Mouse (Mus musculus) frontal cortex, adult 2 months (tissue): ENCODE results near the gene Gm17727. TPM values are rescaled to one million over a fixed set of nuclear protein-coding genes. Genes with fewer than 3 reads are reported as not detected.
"Not testable (repeated sequence)": the region's sequence is repeated elsewhere in the genome, so short reads cannot be mapped to it uniquely, and the experiment has no call there.

Source experiments
- DNase-seq, 2 experiments: peaks; one replicate each; pipeline ENCODE4 v3.0.0; 2022; ENCODE audit warnings: low spot score in 1 of 2; ENCODE audit errors: extremely low spot score in 1 of 2
- polyA plus RNA-seq: library from polyadenylated mRNA; depleted of rRNA; stranded (reverse); fragments of >200 nt; gene quantifications from 2 replicates; pipeline ENCODE4 v1.2.3, GENCODE M21; 2012; rRNA removed

The Gm17727 gene
- polyA plus RNA-seq, result not detected in 2 replicates

GRCm38 (mm10) chr9:35778009-35778408, at the start of gene Gm17727:
Gene Gm17727 (minus strand): TSS chr9:35778109.
- DNase-seq, result no peak

- DNase-seq, result not testable (repeated sequence)
Measured at GRCm38 (mm10) chr9:35817881-35818280, 40.0 kb upstream of the Gm17727 start.

GRCm38 (mm10) chr9:35798146-35798545, 20.2 kb upstream of the Gm17727 start:
- DNase-seq, result no peak

GRCm38 (mm10) chr9:35790001-35790400, 12.1 kb upstream of the Gm17727 start, which contains the start of the genes Gm27235 and D730048I06Rik:
Gene Gm27235 (minus strand): TSS chr9:35790101.
Gene D730048I06Rik (minus strand): TSS chr9:35790112.
- DNase-seq, result no peak

- peak in 1 of 2 experiments; percentile 5 for DNase-seq
Measured at GRCm38 (mm10) chr9:35756843-35757242, 21.1 kb downstream of the Gm17727 start.

GRCm38 (mm10) chr9:35740749-35741148, 37.2 kb downstream of the Gm17727 start, which contains the start of gene Gm17677:
Gene Gm17677 (plus strand): TSS chr9:35741049.
- DNase-seq, result no peak

Other genes starting within 250 kb of the Gm17727 start
- 13.5 and 15.5 TPM in 2 replicates for gene Ddx25, start 219.6 kb downstream of the Gm17727 start, polyA plus RNA-seq
- gene Pus3, start 219.5 kb downstream of the Gm17727 start, polyA plus RNA-seq, result 12.3 and 13.3 TPM in 2 replicates
- 0.57 and 0.70 TPM in 2 replicates for gene Pate2, start 207.8 kb downstream of the Gm17727 start, polyA plus RNA-seq
- 5.0 and 6.2 TPM in 2 replicates for gene Hyls1, start 207.7 kb downstream of the Gm17727 start, polyA plus RNA-seq
- not detected in 2 replicates for gene Pate4, start 166.2 kb downstream of the Gm17727 start, polyA plus RNA-seq
- gene Pate3, start 129.9 kb downstream of the Gm17727 start, polyA plus RNA-seq, result not detected in 2 replicates
- not detected in 2 replicates for gene Pate1, start 90.7 kb downstream of the Gm17727 start, polyA plus RNA-seq
- not detected in 2 replicates for gene Gm17677, start 37.1 kb downstream of the Gm17727 start, polyA plus RNA-seq
- not detected in 2 replicates for gene Gm27235, start 12.0 kb upstream of the Gm17727 start, polyA plus RNA-seq
- gene D730048I06Rik, start 12.0 kb upstream of the Gm17727 start, polyA plus RNA-seq, result not detected in 2 replicates
- not detected in 2 replicates for gene 9230110F15Rik, start 66.0 kb upstream of the Gm17727 start, polyA plus RNA-seq
- not detected in 2 replicates for gene 9230113P08Rik, start 130.3 kb upstream of the Gm17727 start, polyA plus RNA-seq